Mouse (Mus musculus) erythroblast, embryonic 14.5 days (primary cell): Measurements from ENCODE around the gene Rassf8.

Source experiments
- GATA1 ChIP-seq: IDR thresholded peaks from 2 replicates; pipeline ENCODE4 v1.6.1; 2012; ENCODE audit warnings: low read length, inconsistent platforms, mixed read lengths
- TAL1 ChIP-seq: IDR thresholded peaks from 3 replicates; pipeline ENCODE4 v1.6.1; 2012; ENCODE audit warnings: low read length, inconsistent platforms, mixed read lengths

- TF ChIP-seq TAL1, result no peak
- no peak for TF ChIP-seq GATA1
These were observed 29.7 kb downstream of the Rassf8 start for GRCm38 (mm10) chr6:145776241-145776640.
